Mouse (Mus musculus): ENCODE data around the gene Nosip.

The Nosip gene

GRCm38 (mm10) chr7:45036702-45037101 lies 25.5 kb upstream of the Nosip start:
- DNase-seq, result no peak

GRCm38 (mm10) chr7:45037720-45038361 lies 24.4 kb upstream of the Nosip start:
- peak; percentile 78 to 82 for DNase-seq

DNA sequence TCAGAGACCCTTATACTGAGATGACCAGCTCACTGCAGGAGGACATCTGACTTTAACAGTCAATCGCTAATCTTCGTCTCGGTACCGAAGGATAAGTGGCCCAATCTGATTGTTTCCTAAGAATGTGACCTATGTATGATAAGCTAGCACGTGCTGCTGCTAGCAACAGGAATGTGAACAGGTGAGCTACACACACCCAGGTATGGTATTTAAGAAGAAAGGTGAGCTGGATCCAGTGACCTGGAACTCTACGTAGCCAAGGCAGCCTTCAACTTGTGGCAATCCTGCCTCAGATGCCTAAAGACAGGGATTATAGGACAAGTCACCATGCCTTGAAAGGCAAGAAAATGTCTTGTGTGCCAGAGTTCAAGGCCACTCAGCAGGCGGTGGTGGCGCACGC lies 23.8 kb upstream of the Nosip start:
- no peak for DNase-seq

DNA sequence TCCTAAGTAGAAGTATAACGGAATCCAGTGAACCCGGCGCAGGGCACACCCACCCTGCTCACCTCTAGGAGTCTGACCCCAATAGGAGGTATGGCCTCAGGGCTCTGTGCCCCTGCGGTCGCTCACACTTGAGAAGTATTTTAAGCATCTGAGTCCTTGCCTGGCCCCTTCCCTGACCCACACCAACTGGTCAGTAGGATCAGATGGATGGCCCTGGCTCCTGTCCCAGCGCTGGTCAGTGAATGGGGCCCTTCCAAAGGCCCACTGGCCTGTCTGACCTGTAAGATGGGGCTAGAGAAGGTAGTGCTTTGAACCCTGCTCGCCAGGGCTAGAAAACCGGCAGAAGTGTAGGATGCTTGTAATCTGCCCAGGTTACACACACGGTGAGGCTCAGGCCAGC lies 21.4 kb upstream of the Nosip start:
- no peak for DNase-seq

- no peak for DNase-seq
Measured at GRCm38 (mm10) chr7:45043307-45043706, 18.9 kb upstream of the Nosip start.

- DNase-seq, result peak; percentile 32 to 37
Measured at GRCm38 (mm10) chr7:45045741-45046140, 16.5 kb upstream of the Nosip start.

DNA sequence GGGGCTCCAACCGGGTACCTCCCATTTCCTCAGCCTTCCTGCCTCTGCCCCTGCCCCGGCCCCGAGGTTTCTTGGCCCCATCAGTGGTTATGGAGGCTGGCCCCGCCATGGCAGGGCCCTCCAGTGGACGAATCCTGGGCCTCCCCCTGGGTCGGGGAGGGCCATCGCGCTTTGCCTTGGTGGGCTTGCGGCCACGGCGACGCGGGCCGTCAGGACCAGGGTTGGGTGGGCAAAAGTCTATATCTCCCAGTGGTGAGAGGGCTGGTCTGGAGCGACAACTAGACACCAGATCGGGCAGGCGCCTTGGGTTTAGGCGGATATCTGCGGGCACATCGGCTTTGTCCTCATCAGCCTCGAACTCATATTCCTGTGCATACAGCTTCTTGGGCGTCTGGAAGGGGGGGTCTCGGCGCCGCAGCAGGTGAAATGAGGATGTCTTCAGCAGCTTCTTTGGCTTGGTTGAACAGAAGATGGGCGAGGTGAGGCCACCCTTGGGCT lies 15.3 kb upstream of the Nosip start:
- no peak for DNase-seq

GRCm38 (mm10) chr7:45047491-45047890 lies 14.7 kb upstream of the Nosip start:
- no peak for DNase-seq

DNA sequence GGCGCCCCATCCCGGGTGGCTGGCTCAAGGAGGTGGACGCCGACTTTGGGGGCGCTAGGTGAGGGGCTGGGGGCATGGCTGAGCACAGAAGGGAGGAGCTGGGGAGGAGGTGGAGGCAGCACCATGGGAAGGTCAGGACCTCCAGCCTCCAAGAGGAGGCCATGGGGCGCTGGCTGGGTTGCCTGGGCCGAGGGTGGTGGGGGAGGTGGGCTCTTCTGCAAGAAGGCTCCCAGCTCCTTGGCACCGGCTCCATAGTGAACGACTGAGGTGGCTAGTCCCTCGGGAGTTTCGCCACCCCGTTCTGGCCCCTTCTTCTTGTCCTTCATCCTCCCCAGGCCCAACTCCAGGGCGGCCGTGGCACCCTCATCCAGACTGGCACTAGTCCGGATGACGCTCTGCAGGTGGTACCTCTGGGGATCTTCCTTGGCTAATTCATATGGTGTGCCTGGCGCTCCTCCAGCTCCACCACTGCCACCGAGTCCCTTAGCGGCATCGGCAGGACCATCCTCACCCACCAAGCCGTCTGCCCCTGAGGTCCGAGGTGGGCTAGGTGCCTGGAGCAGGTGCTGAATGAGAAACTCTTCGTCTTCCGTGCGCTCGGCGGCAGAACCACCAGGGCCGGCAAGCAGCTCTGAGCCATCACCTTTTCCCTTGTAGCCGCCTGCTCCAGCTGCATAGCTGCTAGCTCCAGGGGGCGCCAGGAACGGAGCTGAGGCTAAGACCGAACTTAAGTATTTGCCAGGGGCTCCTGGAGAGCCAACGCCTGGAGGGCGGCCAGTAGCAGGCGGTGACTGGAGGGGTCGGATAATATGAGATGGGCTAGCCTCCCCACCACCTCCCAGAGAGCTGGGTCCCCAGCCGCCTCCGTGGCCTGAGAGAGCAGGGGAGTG lies 14.0 kb upstream of the Nosip start:
- DNase-seq, result peak; percentile 41 to 45

- DNase-seq, result peak in 1 of 2 experiments; percentile 18
Measured at GRCm38 (mm10) chr7:45048923-45049657, 13.1 kb upstream of the Nosip start.

- DNase-seq, result peak; percentile 91 to 92
Measured at GRCm38 (mm10) chr7:45050945-45051600, 11.2 kb upstream of the Nosip start.

DNA sequence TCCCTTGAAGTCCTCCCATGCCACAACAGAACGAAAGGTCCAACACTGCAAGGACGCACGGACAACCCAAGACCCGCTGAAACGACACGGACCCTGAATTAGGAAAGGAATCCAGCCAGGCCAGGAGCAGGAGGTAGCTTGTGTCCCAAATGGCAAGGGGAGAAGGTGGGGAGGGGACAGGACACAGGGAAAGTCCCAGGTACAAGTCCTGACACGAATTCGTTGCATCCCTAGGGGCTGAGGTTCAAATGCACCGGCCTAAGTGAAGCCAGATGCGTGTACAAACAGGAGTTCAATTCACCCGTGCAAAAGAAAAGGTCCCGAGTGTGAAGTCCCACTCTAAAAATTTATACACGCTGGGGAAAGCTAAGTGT lies 10.6 kb upstream of the Nosip start:
- DNase-seq, result no peak

- DNase-seq, result peak; percentile 67 to 71
Measured at GRCm38 (mm10) chr7:45052181-45052861, 9.9 kb upstream of the Nosip start.

DNA sequence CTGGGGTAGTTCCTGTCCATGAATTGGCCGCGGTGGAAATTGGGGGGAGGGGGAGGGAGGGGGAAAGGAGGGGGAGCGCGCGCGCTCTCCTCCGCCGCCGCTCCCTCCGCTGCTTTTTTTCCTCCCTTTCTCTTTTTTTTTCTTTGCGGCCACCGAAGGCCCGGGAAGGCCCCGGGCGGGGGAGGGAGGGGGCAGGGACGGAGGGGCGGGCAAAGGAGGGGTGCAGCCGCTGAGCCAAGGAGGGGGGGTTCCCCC lies 9.4 kb upstream of the Nosip start, which contains the start of gene Prr12:
Gene Prr12, minus strand, starts transcription at position 20 of the 255 bp plus-strand sequence.
- DNase-seq, result no peak

DNA sequence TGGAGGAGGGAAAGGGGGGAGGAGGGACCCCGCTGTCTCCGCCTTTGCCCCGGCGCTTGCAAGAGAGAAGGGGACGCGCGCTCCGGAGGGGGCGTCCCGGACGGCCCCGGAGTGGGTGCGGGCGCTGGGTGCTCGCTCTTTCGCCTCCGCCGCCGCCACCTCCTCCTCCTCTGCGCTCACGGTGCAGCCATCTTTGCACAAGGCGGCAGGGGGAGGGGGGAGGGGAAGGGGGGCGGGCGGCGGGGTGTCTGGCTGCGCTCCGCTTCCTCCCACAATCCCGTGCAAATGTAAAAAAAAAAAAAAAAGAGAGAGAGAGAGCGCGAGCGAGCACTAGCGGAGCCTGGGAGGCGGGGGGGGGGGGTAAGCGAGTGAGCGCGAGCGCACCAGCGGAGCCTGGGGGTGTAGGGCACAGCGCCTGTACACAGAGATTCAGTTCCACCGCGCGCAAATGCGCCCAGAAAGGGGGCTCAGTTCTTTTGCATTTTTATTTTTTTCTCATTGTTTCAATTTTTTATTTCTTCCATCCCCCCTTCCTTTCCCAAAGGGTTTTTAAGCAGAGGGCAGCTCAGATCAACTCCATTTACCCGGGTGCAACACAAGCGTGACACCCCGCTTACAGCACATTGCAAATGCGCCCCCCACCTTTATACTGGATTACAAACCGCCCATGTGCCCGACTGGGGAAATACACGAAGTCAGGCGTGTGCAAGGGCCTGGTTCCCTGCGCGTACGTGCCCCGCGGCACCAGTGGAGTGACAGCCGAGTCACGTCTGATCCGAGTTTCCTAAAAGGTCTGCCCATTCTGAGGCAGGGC lies 8.9 kb upstream of the Nosip start:
- peak; percentile 82 to 86 for DNase-seq

DNA sequence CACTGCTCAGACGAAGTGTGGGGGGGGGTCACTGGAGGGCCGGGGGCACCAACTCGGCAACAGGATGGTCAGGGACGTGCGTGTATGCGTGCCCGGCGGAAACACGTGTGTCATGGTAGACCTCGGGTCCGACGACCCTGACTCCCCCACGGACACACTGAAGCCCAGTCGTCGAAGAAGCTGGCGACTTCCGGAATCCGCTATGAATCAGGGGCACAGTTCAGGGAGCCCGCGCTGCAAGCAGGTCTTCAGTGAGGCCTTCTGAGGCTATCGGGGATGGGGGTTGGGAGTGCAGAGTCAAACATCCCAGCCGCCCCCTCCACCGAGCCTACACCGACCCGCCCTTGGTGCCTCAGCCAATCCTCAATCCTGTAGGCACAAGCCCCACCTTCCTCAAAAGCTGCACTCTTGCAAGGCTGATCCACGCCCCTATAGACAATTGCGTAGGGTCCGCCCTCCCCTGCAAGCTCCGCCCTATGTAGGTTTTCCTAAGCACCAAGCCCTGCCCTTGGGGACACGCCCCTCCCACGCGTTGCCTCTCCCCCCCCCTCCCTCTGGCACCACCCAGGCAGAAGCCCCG lies 8.2 kb upstream of the Nosip start:
- DNase-seq, result peak; percentile 90 to 95

GRCm38 (mm10) chr7:45056329-45056971 lies 5.8 kb upstream of the Nosip start:
- DNase-seq, result peak; percentile 52 to 56

DNA sequence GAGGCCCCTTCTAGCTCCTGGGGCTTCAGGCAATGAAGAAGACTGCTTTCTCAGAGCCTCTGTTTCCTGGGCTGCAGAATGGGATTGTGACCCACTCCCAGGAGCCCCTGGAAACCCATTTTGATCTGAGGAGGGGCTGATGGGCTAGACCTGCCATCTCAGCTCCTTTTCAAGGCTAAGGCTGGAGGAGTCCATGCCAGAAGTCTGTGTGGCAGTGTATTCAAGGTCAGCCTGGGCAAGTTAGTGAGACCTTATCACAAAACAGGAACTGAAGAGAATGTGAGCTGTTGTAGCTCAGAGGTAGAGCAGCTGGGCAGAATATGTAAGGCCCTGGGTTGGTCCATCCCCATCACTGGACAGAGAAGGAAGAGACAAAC lies 5.3 kb upstream of the Nosip start:
- no peak for DNase-seq

- DNase-seq, result peak; percentile 84 to 85
Measured at GRCm38 (mm10) chr7:45058607-45059571, 3.3 kb upstream of the Nosip start.
